Mouse (Mus musculus) neural tube, embryonic 11.5 days (tissue): Measurements from ENCODE around the gene Cisd3. TPM values are rescaled to one million over a fixed set of nuclear protein-coding genes. Genes with fewer than 3 reads are reported as not detected.
"Not testable (repeated sequence)": the region's sequence is repeated elsewhere in the genome, so short reads cannot be mapped to it uniquely, and the experiment has no call there.

Experiments used
- ATAC-seq: fragments of 200-750 bp; cut with Nextera tagmentation; 2 replicates; pipeline ENCODE4 v1.8.0; 2017; ENCODE audit warnings: moderate number of reproducible peaks, mild to moderate bottlenecking, moderate TSS enrichment, moderate library complexity; ENCODE audit not compliant: insufficient read depth, low FRiP score, low TSS enrichment
- DNase-seq: peaks from one replicate; pipeline ENCODE4 v3.0.0-alpha.2; 2015; ENCODE audit warnings: low spot score
- H3K27ac ChIP-seq: fragments of 300-500 bp; sonication (generic); 2 replicates; pipeline ENCODE4 v1.5.1; 2014; ENCODE audit warnings: low read depth, mild to moderate bottlenecking, low read length
- H3K27me3 ChIP-seq: fragments of 300-500 bp; sonication (generic); 2 replicates; pipeline ENCODE4 v1.6.1; 2014; ENCODE audit warnings: mild to moderate bottlenecking, low read length, mixed read lengths; ENCODE audit not compliant: control insufficient read depth, insufficient read depth
- H3K36me3 ChIP-seq: fragments of 300-500 bp; sonication (generic); 2 replicates; pipeline ENCODE4 v1.6.1; 2014; ENCODE audit warnings: mild to moderate bottlenecking, low read length, moderate library complexity, mixed read lengths; ENCODE audit not compliant: control insufficient read depth, insufficient read depth
- H3K4me1 ChIP-seq: fragments of 300-500 bp; sonication (generic); 2 replicates; pipeline ENCODE4 v1.6.1; 2014; ENCODE audit warnings: low read length, mixed read lengths; ENCODE audit not compliant: control insufficient read depth, insufficient read depth
- H3K4me2 ChIP-seq: fragments of 300-500 bp; sonication (generic); 2 replicates; pipeline ENCODE4 v1.6.1; 2014; ENCODE audit warnings: low read depth, mild to moderate bottlenecking, moderate library complexity
- H3K4me3 ChIP-seq: fragments of 300-500 bp; sonication (generic); 2 replicates; pipeline ENCODE4 v1.5.1; 2014; ENCODE audit warnings: low read depth, low read length
- H3K9ac ChIP-seq: fragments of 300-500 bp; sonication (generic); 2 replicates; pipeline ENCODE4 v1.6.1; 2014; ENCODE audit warnings: mild to moderate bottlenecking, low read length
- H3K9me3 ChIP-seq: fragments of 300-500 bp; sonication (generic); 2 replicates; pipeline ENCODE4 v1.6.1; 2016; ENCODE audit warnings: low read length; ENCODE audit not compliant: control insufficient read depth
- WGBS: fragments of 180-500 bp; shearing (Covaris S2); extraction: QIAGEN DNeasy Blood & Tissue Kit; methylation state at CpG from one replicate; pipeline ENCODE4 v1.1.7; 2014; 5-methylcytosine and 5-hydroxymethylcytosine counted together
- polyA plus RNA-seq: library from polyadenylated mRNA; unstranded; fragments of >200 nt; fragmentation: Nextera tagmentation; extraction: Ambion mirVana; gene quantifications from 2 replicates; pipeline ENCODE4 v1.2.1, GENCODE M21; 2014

The Cisd3 gene
- polyA plus RNA-seq, 1 experiment from 2014 or later: 20.2 TPM

- H3K9ac ChIP-seq: no peak overlapping the region
- DNase-seq (no peak), ATAC-seq (no peak)
- H3K27ac ChIP-seq: no peak overlapping the region
- H3K4me2 ChIP-seq: no peak overlapping the region
- 90% methylated on average over 15 of the region's 15 CpGs for WGBS
- no peaks in the 10 kb centered on the region for H3K27me3 ChIP-seq
- H3K4me3 ChIP-seq: no peak overlapping the region
- peaks cover 21% of the 10 kb centered on the region for H3K36me3 ChIP-seq
- no peaks in the 10 kb centered on the region for H3K4me1 ChIP-seq
- H3K9me3 ChIP-seq: no peaks in the 10 kb centered on the region; the same call in 1 of the 2 replicates
Measured at GRCm38 (mm10) chr11:97718281-97718860, 32.7 kb downstream of the Cisd3 start.

GRCm38 (mm10) chr11:97719041-97719440 is 33.4 kb downstream of the Cisd3 start:
- no peak overlapping the region for H3K4me3 ChIP-seq
- H3K9me3 ChIP-seq: no peaks in the 10 kb centered on the region; the same call in 1 of the 2 replicates
- no peak for DNase-seq
- H3K9ac ChIP-seq: no peak overlapping the region
- H3K27ac ChIP-seq: no peak overlapping the region
- no peak overlapping the region for H3K4me2 ChIP-seq
- no peaks in the 10 kb centered on the region for H3K27me3 ChIP-seq
- ATAC-seq: no peak
- no peaks in the 10 kb centered on the region; the same call in 1 of the 2 replicates for H3K4me1 ChIP-seq
- WGBS: 93% methylated on average over 4 of the region's 4 CpGs
- H3K36me3 ChIP-seq: peaks cover 21% of the 10 kb centered on the region

DNA sequence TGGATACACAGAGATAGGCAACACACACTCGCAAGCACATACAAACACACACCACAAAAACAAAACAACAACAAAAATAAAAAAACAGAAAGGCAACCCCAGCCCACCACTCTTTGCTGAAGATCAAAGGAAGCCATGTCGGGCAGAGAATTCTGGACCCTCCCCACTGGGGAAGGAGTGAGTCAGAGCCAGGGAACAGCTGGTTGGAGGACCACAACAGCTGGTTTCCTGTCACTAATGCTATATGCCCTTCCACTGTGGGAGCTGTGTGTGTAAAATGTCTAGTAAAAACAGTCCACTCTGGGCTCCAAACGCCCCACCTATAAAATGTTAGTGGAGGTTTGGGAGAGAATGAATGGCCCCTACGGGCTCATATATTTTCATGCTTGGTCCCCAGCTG is 35.7 kb downstream of the Cisd3 start:
- Histone ChIP-seq H3K27ac (no peak overlapping the region), H3K9me3 (no peaks in the 10 kb centered on the region; the same call in 1 of the 2 replicates), H3K4me2 (no peak overlapping the region), H3K27me3 (no peaks in the 10 kb centered on the region), H3K4me3 (no peak overlapping the region), H3K4me1 (no peaks in the 10 kb centered on the region; the same call in 1 of the 2 replicates), H3K9ac (no peak overlapping the region), H3K36me3 (peaks cover 28% of the 10 kb centered on the region)
- WGBS: 94% methylated on average over 4 of the region's 4 CpGs
- DNase-seq (no peak), ATAC-seq (no peak)

DNA sequence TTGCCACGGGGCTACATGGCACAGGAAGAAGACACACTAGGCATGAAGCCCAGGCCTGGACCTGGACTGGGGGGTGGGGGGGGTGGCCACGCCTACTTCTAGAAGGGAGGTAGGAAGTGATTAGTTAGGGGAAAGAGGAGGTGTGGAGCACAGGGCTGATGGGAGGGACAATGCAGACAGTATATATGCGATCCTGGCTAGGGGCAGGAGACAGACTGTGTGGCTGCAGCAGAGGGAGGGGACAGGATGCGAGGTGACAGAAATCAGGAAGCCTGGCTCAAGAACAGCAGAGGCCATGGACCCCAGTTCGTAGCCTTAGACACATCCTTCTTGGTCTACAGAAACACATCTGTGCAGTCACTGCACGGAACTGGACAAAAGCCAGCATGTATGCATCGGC is 38.1 kb downstream of the Cisd3 start:
- Histone ChIP-seq H3K4me3 (no peak overlapping the region), H3K4me1 (no peaks in the 10 kb centered on the region; the same call in 1 of the 2 replicates), H3K9me3 (no peaks in the 10 kb centered on the region; the same call in 1 of the 2 replicates), H3K27ac (no peak overlapping the region), H3K9ac (no peak overlapping the region), H3K36me3 (peaks cover 29% of the 10 kb centered on the region), H3K4me2 (no peak overlapping the region), H3K27me3 (no peaks in the 10 kb centered on the region)
- 81% methylated on average over 7 of the region's 7 CpGs for WGBS
- DNase-seq: no peak
- ATAC-seq: no peak

DNA sequence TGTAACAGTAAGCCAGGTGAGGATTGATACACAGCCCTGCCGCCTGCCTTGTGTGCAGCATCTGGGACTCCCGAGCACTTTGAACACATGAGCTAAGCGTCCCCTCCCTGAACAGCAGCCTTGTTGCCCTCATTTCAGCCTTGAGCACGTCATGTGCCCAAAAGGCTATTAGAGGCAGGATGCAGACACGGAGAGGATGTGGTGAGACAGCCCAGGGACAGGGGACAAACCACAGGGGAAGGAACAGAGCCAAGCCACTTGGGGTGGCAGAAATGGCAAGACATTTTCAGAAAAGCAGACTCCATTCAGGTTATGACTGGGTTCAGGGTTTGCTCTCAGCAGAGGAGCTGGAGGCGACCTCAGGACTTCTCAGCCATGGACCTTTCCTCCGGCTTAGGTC is 42.7 kb downstream of the Cisd3 start:
- no peaks in the 10 kb centered on the region for H3K27me3 ChIP-seq
- H3K4me2 ChIP-seq: no peak overlapping the region
- H3K9me3 ChIP-seq: no peaks in the 10 kb centered on the region
- WGBS: 84% methylated on average over 7 of the region's 7 CpGs
- H3K27ac ChIP-seq: no peak overlapping the region
- no peak for ATAC-seq
- H3K4me1 ChIP-seq: no peaks in the 10 kb centered on the region; the same call in 1 of the 2 replicates
- peaks cover 12% of the 10 kb centered on the region for H3K36me3 ChIP-seq
- H3K4me3 ChIP-seq: no peak overlapping the region
- H3K9ac ChIP-seq: no peak overlapping the region
- no peak for DNase-seq

- no peaks in the 10 kb centered on the region for H3K9me3 ChIP-seq
- 80% methylated on average over 7 of the region's 7 CpGs for WGBS
Measured at GRCm38 (mm10) chr11:97728730-97729129, 43.1 kb downstream of the Cisd3 start.

DNA sequence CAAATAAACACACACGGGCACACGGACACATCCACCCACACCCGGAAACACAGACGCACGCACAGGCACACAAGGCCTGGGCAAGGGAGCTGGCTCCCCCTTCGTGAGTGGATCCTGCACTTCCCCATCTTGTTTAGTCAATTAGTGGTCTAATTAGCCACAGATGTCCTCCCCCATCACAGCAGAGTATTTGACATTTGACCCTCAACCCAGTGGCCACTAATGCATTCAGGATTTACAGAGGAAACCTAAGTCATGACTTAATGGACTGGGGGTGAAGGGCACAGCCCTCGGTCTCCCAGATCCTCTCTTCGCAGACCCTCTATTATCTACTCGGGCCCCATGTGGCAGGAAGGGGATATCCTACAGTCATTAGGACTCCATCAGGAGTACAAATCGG is 48.1 kb downstream of the Cisd3 start:
- 49% methylated on average over 10 of the region's 10 CpGs for WGBS

More at GRCm38 (mm10) chr11:97728730-97729129, 43.1 kb downstream of the Cisd3 start:
- H3K36me3 ChIP-seq: peaks cover 12% of the 10 kb centered on the region
- H3K9ac ChIP-seq: no peak overlapping the region
- H3K4me1 ChIP-seq: no peaks in the 10 kb centered on the region; the same call in 1 of the 2 replicates
- DNase-seq (no peak), ATAC-seq (no peak)
- no peak overlapping the region for H3K4me2 ChIP-seq
- H3K4me3 ChIP-seq: no peak overlapping the region
- H3K27me3 ChIP-seq: no peaks in the 10 kb centered on the region
- H3K27ac ChIP-seq: no peak overlapping the region

DNA sequence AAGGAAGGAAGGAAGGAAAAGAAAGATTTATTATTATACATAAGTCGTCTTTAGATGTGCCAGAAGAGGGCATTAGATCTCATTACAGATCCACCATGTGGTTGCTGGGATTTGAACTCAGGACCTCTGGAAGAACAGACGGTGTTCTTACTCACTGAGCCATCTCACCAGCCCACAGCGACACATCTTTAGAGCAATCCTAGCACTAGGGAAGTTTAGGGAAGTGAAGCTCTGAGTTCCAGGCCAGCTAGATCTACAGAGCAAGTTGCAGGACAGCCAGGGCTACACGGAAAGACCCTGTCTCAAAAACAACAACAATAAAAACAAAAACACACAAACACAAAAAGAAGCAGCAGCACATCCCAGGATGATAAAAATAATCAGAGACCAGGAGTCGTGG is 49.2 kb downstream of the Cisd3 start:
- not testable (repeated sequence) for H3K4me2 ChIP-seq, H3K9ac ChIP-seq, DNase-seq, H3K4me3 ChIP-seq, H3K9me3 ChIP-seq, H3K4me1 ChIP-seq, H3K36me3 ChIP-seq, H3K27ac ChIP-seq, ATAC-seq, H3K27me3 ChIP-seq
- WGBS: 86% methylated on average over 5 of the region's 5 CpGs

More for the DNA sequence above, 48.1 kb downstream of the Cisd3 start:
- Histone ChIP-seq H3K9ac (no peak overlapping the region), H3K27ac (no peak overlapping the region), H3K4me1 (no peaks in the 10 kb centered on the region), H3K27me3 (no peaks in the 10 kb centered on the region), H3K4me2 (no peak overlapping the region), H3K9me3 (no peaks in the 10 kb centered on the region), H3K36me3 (no peaks in the 10 kb centered on the region), H3K4me3 (no peak overlapping the region)
- DNase-seq (peak; percentile 29), ATAC-seq (no peak)

- no peak overlapping the region for H3K9ac ChIP-seq
- 91% methylated on average over 5 of the region's 5 CpGs for WGBS
- H3K27ac ChIP-seq: no peak overlapping the region
- ATAC-seq: no peak
- no peaks in the 10 kb centered on the region for H3K9me3 ChIP-seq
- no peak for DNase-seq
- no peaks in the 10 kb centered on the region for H3K4me1 ChIP-seq
- H3K4me2 ChIP-seq: no peak overlapping the region
- no peaks in the 10 kb centered on the region for H3K27me3 ChIP-seq
- no peaks in the 10 kb centered on the region for H3K36me3 ChIP-seq
- no peak overlapping the region for H3K4me3 ChIP-seq
Measured at GRCm38 (mm10) chr11:97736645-97737044, 51.0 kb downstream of the Cisd3 start.
